Mouse (Mus musculus) ES-E14 (cell line): ENCODE data around the gene Apbb2. TPM values are rescaled to one million over a fixed set of nuclear protein-coding genes. Genes with fewer than 3 reads are reported as not detected.

ENCODE experiments used
- DNase-seq: peaks from one replicate; pipeline ENCODE4 v3.0.0-alpha.2; 2013; ENCODE audit warnings: low read depth, low spot score
- H3K27ac ChIP-seq: 2 replicates; pipeline ENCODE4 v1.5.1; 2012; ENCODE audit warnings: low read depth, mild to moderate bottlenecking, low read length, moderate library complexity, mixed read lengths; ENCODE audit not compliant: poor library complexity, insufficient read depth, severe bottlenecking
- H3K36me3 ChIP-seq: 2 replicates; pipeline ENCODE4 v1.6.1; 2012; ENCODE audit warnings: mild to moderate bottlenecking, low read length, moderate library complexity, mixed read lengths; ENCODE audit not compliant: control insufficient read depth, poor library complexity, insufficient read depth, severe bottlenecking
- H3K4me1 ChIP-seq, 2 experiments: fragments of 150-350 bp in 1 of 2; sonication (generic) in 1 of 2; 2 replicates each; pipeline ENCODE4 v1.6.1; 2012; ENCODE audit warnings: low read length in 2 of 2, mild to moderate bottlenecking in 1 of 2, mixed read lengths in 1 of 2; ENCODE audit not compliant: control insufficient read depth in 2 of 2, insufficient read depth in 2 of 2, poor library complexity in 1 of 2
- H3K4me3 ChIP-seq, 2 experiments: fragments of 150-350 bp in 1 of 2; sonication (generic) in 1 of 2; 2 replicates each; pipeline ENCODE4 v1.5.1; 2012; ENCODE audit warnings: low read length in 2 of 2, low read depth in 1 of 2, mild to moderate bottlenecking in 1 of 2, mixed read lengths in 1 of 2; ENCODE audit not compliant: insufficient read depth in 1 of 2, poor library complexity in 1 of 2, severe bottlenecking in 1 of 2
- H3K9ac ChIP-seq: 2 replicates; pipeline ENCODE4 v1.6.1; 2012; ENCODE audit warnings: low read depth, mild to moderate bottlenecking, low read length, mixed read lengths; ENCODE audit not compliant: poor library complexity, insufficient read depth, severe bottlenecking
- H3K9me3 ChIP-seq: fragments of 150-350 bp; sonication (generic); 2 replicates; pipeline ENCODE4 v1.6.1; 2012; ENCODE audit warnings: low read depth, mild to moderate bottlenecking, low read length; ENCODE audit not compliant: control insufficient read depth, insufficient read depth
- CHD2 ChIP-seq: IDR thresholded peaks from 2 replicates; pipeline ENCODE4 v1.6.1; 2014; ENCODE audit warnings: mild to moderate bottlenecking, low read depth, low read length, inconsistent platforms
- HCFC1 ChIP-seq: IDR thresholded peaks from 2 replicates; pipeline ENCODE4 v1.6.1; 2012; ENCODE audit warnings: low read length, inconsistent platforms, borderline replicate concordance; ENCODE audit not compliant: insufficient read depth
- MAFK ChIP-seq: IDR thresholded peaks from 2 replicates; pipeline ENCODE4 v1.6.1; 2014; ENCODE audit warnings: mild to moderate bottlenecking, low read depth, low read length, inconsistent platforms; ENCODE audit not compliant: insufficient read depth
- ZC3H11A ChIP-seq: IDR thresholded peaks from 2 replicates; pipeline ENCODE4 v1.6.1; 2012; ENCODE audit warnings: low read depth, mild to moderate bottlenecking, inconsistent platforms, low read length, borderline replicate concordance
- ZNF384 ChIP-seq: IDR thresholded peaks from 2 replicates; pipeline ENCODE4 v1.6.1; 2012; ENCODE audit warnings: low read depth, low read length, inconsistent platforms
- in situ Hi-C, 2 experiments: fragments of 600-800 bp; cut with MboI; formaldehyde crosslinking; loops; one replicate each; pipeline ENCODE4 v1.15.1; 2025; ENCODE audit warnings: low sequenced_read_pairs in 2 of 2, inconsistent platforms in 1 of 2; ENCODE audit not compliant: unreplicated experiment in 2 of 2
- total RNA-seq: library from RNA; depleted of rRNA; stranded (reverse); fragments of 300-350 nt; gene quantifications from 2 replicates; pipeline ENCODE4 v1.2.3, GENCODE M21; 2012

Gene Apbb2
- total RNA-seq, 1 experiment = 15.3 TPM

DNA sequence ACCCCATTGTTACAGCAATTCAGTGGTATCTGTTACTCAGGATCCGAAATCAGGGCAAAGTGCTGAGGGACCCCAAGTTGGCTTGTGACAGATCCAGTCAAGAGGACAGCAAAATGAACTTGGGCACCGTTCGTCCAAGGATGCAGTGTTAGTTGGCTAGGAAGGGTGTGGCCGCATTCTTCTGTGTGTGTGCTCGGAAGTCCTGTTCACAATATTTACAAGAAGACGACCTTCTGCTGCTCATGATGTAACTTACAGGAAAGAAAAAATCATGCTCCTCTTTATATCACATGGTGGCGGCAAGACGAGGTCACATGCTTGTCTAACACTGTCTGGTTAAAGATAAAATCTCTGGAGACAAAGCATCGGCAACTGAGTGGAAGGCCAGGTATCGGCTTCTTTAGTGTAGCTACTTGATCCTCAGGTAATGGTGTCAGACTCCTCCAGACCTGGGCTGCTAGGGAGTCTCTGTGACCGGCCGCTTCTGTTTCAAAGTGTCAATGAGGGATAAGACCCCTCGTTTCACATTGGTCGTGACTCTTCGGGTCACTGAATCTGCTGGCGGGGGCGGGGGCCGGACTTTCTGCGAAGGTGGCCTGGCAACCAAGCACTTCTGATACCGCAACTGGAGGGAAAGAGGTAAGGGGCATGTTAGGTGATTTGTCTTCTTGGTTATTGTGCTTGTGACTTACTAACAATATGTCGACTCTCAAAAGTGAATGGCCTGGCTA is 316.3 kb downstream of the Apbb2 start:
- DNase-seq = no peak
- peaks cover 7% of the 10 kb centered on the region; the same call in 1 of the 2 replicates for H3K36me3 ChIP-seq
- H3K4me3 ChIP-seq = no peak overlapping the region
- H3K9ac ChIP-seq = no peak overlapping the region
- no peaks in the 10 kb centered on the region for H3K9me3 ChIP-seq
- H3K4me1 ChIP-seq = no peaks in the 10 kb centered on the region
- TF ChIP-seq ZNF384 (no peak), MAFK (no peak), ZC3H11A (no peak), CHD2 (no peak)
- in situ Hi-C loops = no loop called here
- H3K27ac ChIP-seq = no peak overlapping the region

- H3K9ac ChIP-seq = no peak overlapping the region
- no peak overlapping the region for H3K4me3 ChIP-seq
- no peak for TF ChIP-seq CHD2
- no peak for TF ChIP-seq ZNF384
- no peak for TF ChIP-seq MAFK
- no peak for TF ChIP-seq ZC3H11A
- no peak for TF ChIP-seq HCFC1
- H3K9me3 ChIP-seq = no peaks in the 10 kb centered on the region
- no peak for DNase-seq
- H3K4me1 ChIP-seq = no peaks in the 10 kb centered on the region
- no peak overlapping the region for H3K27ac ChIP-seq
- in situ Hi-C loops = no loop called here
- H3K36me3 ChIP-seq = peaks cover 7% of the 10 kb centered on the region; the same call in 1 of the 2 replicates
Observed at GRCm38 (mm10) chr5:66300576-66300975, 318.0 kb downstream of the Apbb2 start.

DNA sequence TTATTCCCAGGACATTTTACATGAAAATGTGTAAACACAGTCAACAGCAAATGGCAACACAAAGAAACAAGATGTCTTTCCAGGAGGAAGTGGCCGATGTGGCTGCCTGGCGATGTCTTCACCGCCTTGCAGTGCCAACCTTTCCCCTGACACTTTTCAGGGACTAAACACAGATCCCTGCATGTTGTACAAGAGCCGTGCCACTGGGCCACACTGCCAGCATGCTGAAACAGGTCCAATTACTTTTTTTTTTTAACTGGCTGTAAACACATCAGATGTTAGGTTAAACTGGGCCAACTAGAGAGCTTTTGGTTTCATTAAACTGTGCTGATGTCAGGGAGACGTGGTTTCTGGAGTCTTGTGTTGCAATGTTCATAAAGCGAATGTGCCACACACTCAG is 319.7 kb downstream of the Apbb2 start:
- Histone ChIP-seq H3K27ac (no peak overlapping the region), H3K9ac (no peak overlapping the region), H3K9me3 (no peaks in the 10 kb centered on the region), H3K4me1 (no peaks in the 10 kb centered on the region), H3K36me3 (peaks cover 7% of the 10 kb centered on the region; the same call in 1 of the 2 replicates), H3K4me3 (no peak overlapping the region)
- TF ChIP-seq MAFK (no peak), ZNF384 (no peak), HCFC1 (no peak), ZC3H11A (no peak), CHD2 (no peak)
- DNase-seq = no peak
- in situ Hi-C loops = loop anchor here in 1 of 2 experiments (25.0 kb wide), 1 partner anchor 363 kb away; no protein-coding TSS in a partner anchor

- Histone ChIP-seq H3K9me3 (no peaks in the 10 kb centered on the region), H3K27ac (no peak overlapping the region), H3K9ac (no peak overlapping the region), H3K4me3 (no peak overlapping the region), H3K4me1 (no peaks in the 10 kb centered on the region), H3K36me3 (no peaks in the 10 kb centered on the region)
- DNase-seq = no peak
- TF ChIP-seq ZNF384 (no peak), MAFK (no peak), CHD2 (no peak), HCFC1 (no peak), ZC3H11A (no peak)
- in situ Hi-C loops = loop anchor here in 1 of 2 experiments (25.0 kb wide), 1 partner anchor 366 kb away; no protein-coding TSS in a partner anchor
Observed at GRCm38 (mm10) chr5:66296116-66296515, 322.5 kb downstream of the Apbb2 start.

DNA sequence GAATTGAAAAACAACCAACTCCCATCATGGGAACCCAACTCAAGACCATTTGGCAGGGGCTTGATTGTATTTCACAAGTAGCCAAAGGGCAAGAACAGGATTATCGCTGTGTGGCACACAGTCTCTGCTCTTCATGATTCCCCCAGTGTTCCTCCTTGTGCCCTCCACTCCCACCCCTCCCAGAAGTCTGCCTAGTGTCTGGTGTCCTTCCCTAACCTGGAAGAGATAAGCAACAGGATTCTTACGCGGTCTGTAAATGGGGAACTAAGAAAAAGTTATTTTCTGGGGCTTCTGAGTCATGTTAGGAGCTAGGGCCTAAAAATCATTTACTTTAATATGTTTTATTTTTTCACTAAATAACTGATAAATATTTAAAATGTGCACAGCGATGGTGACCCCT is 323.6 kb downstream of the Apbb2 start:
- no peak overlapping the region for H3K9ac ChIP-seq
- in situ Hi-C loops = loop anchor here in 1 of 2 experiments (25.0 kb wide), 1 partner anchor 367 kb away; no protein-coding TSS in a partner anchor
- no peaks in the 10 kb centered on the region for H3K36me3 ChIP-seq
- TF ChIP-seq CHD2 (no peak), ZC3H11A (no peak), HCFC1 (no peak), ZNF384 (no peak), MAFK (no peak)
- H3K27ac ChIP-seq = no peak overlapping the region
- DNase-seq = no peak
- H3K4me3 ChIP-seq = no peak overlapping the region
- H3K4me1 ChIP-seq = no peaks in the 10 kb centered on the region
- no peaks in the 10 kb centered on the region for H3K9me3 ChIP-seq
